8 mouse cellular contexts compared by ENCODE assay signal in the genomic region with DNA sequence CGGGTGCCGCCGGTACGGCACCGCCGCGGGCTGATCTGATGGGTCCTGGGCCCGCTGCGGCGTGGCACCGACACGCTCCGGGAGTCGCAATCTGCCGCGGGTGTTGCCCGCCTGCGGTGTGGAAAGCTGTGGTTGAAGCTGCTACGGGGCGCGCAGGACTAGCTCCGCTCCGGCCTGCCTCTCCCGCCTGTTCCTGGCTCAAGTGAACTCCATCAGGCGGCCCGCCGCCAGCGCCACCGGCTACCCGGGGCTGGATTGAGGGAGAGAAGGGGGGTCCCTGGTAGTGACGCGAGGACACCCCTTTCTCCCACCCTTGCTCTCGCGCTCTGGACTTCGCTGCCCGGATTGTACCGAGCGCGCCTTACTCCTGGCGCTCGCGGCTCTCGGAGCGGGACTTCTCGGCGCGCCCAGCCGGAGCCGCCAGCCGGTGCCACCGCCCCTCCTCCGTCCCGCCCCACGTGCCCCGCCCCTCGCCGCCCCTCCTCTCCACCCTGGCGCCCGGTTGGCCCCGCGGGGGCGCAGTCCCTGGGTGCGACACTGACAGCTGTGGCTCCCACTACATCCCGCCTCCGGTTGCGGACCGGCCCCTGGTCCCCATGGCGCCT.
DNase-seq lines count a peak whose midpoint lies in the region; ATAC-seq lines count a peak whose summit lies in the region.

No protein-coding gene starts in this region.

- H3K4me2 ChIP-seq in hindbrain, embryonic 13.5 days: peak overlapping the region; percentile 75

- peak overlapping the region; percentile 98 for H3K9ac ChIP-seq in hindbrain, embryonic 13.5 days

- H3K27me3 ChIP-seq in hindbrain, embryonic 13.5 days: no peaks in the 10 kb centered on the region

- peak overlapping the region; percentile 100 for H3K27ac ChIP-seq in hindbrain, embryonic 13.5 days

- H3K4me1 ChIP-seq in hindbrain, embryonic 13.5 days (replicated peaks): peaks cover 29% of the 10 kb centered on the region

- peak overlapping the region; percentile 93 for H3K4me3 ChIP-seq in hindbrain, embryonic 13.5 days

- 0% methylated on average over 61 of the region's 68 CpGs for WGBS in hindbrain, embryonic 13.5 days

- no peaks in the 10 kb centered on the region for H3K36me3 ChIP-seq in hindbrain, embryonic 13.5 days

- no peaks in the 10 kb centered on the region for H3K9me3 ChIP-seq in hindbrain, embryonic 13.5 days

- peak; percentile 84 for ATAC-seq in hindbrain, embryonic 13.5 days (ENCODE audit: low FRiP score)

- peak; percentile 75 to 93 for DNase-seq in adrenal gland, adult (ENCODE audit: inconsistent age in 2 of 2, low spot score in 1 of 2)
- DNase-seq in cerebellum, postnatal 36 days: peak; percentile 50 to 55
- DNase-seq in gastrocnemius, adult 18-20 months (ENCODE audit: low spot score): peak; percentile 72
- DNase-seq in layer of hippocampus, postnatal 36 days: peak; percentile 75 to 79
- peak; percentile 28 for DNase-seq in lung, postnatal 25 days (ENCODE audit: low spot score)
- peak; percentile 67 to 75 for DNase-seq in right cerebral cortex, adult 2 months (ENCODE audit: low spot score in 2 of 2)
- no peak for DNase-seq in B cell, adult 2 months

Comparison
In these comparisons a context has a peak if more than half of its experiments do, and no peak if none do; other contexts are left out.
1. DNase-seq: peak in adrenal gland, adult (2 of 2), cerebellum, postnatal 36 days (2 of 2), gastrocnemius, adult 18-20 months (single experiment), layer of hippocampus, postnatal 36 days (2 of 2), lung, postnatal 25 days (single experiment) and right cerebral cortex, adult 2 months (2 of 2); none in B cell, adult 2 months (0 of 2).